Mouse (Mus musculus): Measurements from ENCODE around the gene 4833439L19Rik. TPM values are rescaled to one million over a fixed set of nuclear protein-coding genes. Genes with fewer than 3 reads are reported as not detected.

The 4833439L19Rik gene
- polyA plus RNA-seq, 1 experiment from 2014 or later = 146 TPM

- no peaks in the 10 kb centered on the region for H3K27me3 ChIP-seq (ENCODE audit: insufficient read depth, poor library complexity, severe bottlenecking)
- no peaks in the 10 kb centered on the region for H3K9me3 ChIP-seq
- peaks cover 95% of the 10 kb centered on the region for H3K36me3 ChIP-seq
- no peak overlapping the region for H3K27ac ChIP-seq
- DNase-seq (ENCODE audit: low spot score) = no peak
- H3K4me3 ChIP-seq = no peak overlapping the region
- 96% methylated on average over 3 of the region's 3 CpGs for WGBS
- no peaks in the 10 kb centered on the region for H3K4me1 ChIP-seq
Observed at GRCm38 (mm10) chr13:54556796-54557195, 8.4 kb downstream of the 4833439L19Rik start.

GRCm38 (mm10) chr13:54556176-54556575 is 9.1 kb downstream of the 4833439L19Rik start:
- Histone ChIP-seq H3K9me3 (no peaks in the 10 kb centered on the region), H3K27ac (no peak overlapping the region), H3K4me1 (no peaks in the 10 kb centered on the region), H3K36me3 (peaks cover 95% of the 10 kb centered on the region), H3K4me3 (no peak overlapping the region), H3K27me3 (ENCODE audit: insufficient read depth, poor library complexity, severe bottlenecking) (no peaks in the 10 kb centered on the region)
- WGBS = 92% methylated on average over 9 of the region's 9 CpGs
- no peak for DNase-seq (ENCODE audit: low spot score)

GRCm38 (mm10) chr13:54548036-54548435 is 17.2 kb downstream of the 4833439L19Rik start:
- Histone ChIP-seq H3K9me3 (no peaks in the 10 kb centered on the region), H3K4me3 (no peak overlapping the region), H3K27me3 (ENCODE audit: insufficient read depth, poor library complexity, severe bottlenecking) (no peaks in the 10 kb centered on the region), H3K27ac (no peak overlapping the region), H3K36me3 (peaks cover 64% of the 10 kb centered on the region), H3K4me1 (no peaks in the 10 kb centered on the region)
- 88% methylated on average over 7 of the region's 7 CpGs for WGBS
- no peak for DNase-seq (ENCODE audit: low spot score)

GRCm38 (mm10) chr13:54532134-54532533 is 33.1 kb downstream of the 4833439L19Rik start:
- no peak for DNase-seq (ENCODE audit: low spot score)
- no peaks in the 10 kb centered on the region for H3K4me1 ChIP-seq
- no peaks in the 10 kb centered on the region for H3K27me3 ChIP-seq (ENCODE audit: insufficient read depth, poor library complexity, severe bottlenecking)
- H3K27ac ChIP-seq = no peak overlapping the region
- H3K4me3 ChIP-seq = no peak overlapping the region
- peaks cover 47% of the 10 kb centered on the region for H3K36me3 ChIP-seq
- no peaks in the 10 kb centered on the region for H3K9me3 ChIP-seq

- WGBS = 91% methylated on average over 6 of the region's 6 CpGs
- DNase-seq (ENCODE audit: low spot score) = no peak
- H3K4me1 ChIP-seq = no peaks in the 10 kb centered on the region
- no peaks in the 10 kb centered on the region for H3K27me3 ChIP-seq (ENCODE audit: insufficient read depth, poor library complexity, severe bottlenecking)
- H3K27ac ChIP-seq = no peak overlapping the region
- H3K4me3 ChIP-seq = no peak overlapping the region
- peaks cover 57% of the 10 kb centered on the region for H3K36me3 ChIP-seq
- no peaks in the 10 kb centered on the region for H3K9me3 ChIP-seq
Observed at GRCm38 (mm10) chr13:54527140-54527539, 38.1 kb downstream of the 4833439L19Rik start.

- Histone ChIP-seq H3K4me3 (no peak overlapping the region), H3K36me3 (peaks cover 24% of the 10 kb centered on the region), H3K27ac (no peak overlapping the region), H3K27me3 (ENCODE audit: insufficient read depth, poor library complexity, severe bottlenecking) (no peaks in the 10 kb centered on the region), H3K9me3 (no peaks in the 10 kb centered on the region), H3K4me1 (no peaks in the 10 kb centered on the region)
- no peak for DNase-seq (ENCODE audit: low spot score)
Observed at GRCm38 (mm10) chr13:54521181-54521580, 44.1 kb downstream of the 4833439L19Rik start.

- DNase-seq (ENCODE audit: low spot score) = no peak
- H3K36me3 ChIP-seq = peaks cover 22% of the 10 kb centered on the region
Observed at GRCm38 (mm10) chr13:54520221-54520620, 45.0 kb downstream of the 4833439L19Rik start.

GRCm38 (mm10) chr13:54505920-54506319 is 59.3 kb downstream of the 4833439L19Rik start:
- DNase-seq (ENCODE audit: low spot score) = no peak
- no peaks in the 10 kb centered on the region for H3K36me3 ChIP-seq
- 94% methylated on average over 1 of the region's 1 CpGs for WGBS

More at GRCm38 (mm10) chr13:54520221-54520620, 45.0 kb downstream of the 4833439L19Rik start:
- no peaks in the 10 kb centered on the region for H3K4me1 ChIP-seq
- 90% methylated on average over 4 of the region's 4 CpGs for WGBS
- no peaks in the 10 kb centered on the region for H3K9me3 ChIP-seq
- H3K4me3 ChIP-seq = no peak overlapping the region
- no peak overlapping the region for H3K27ac ChIP-seq
- no peaks in the 10 kb centered on the region for H3K27me3 ChIP-seq (ENCODE audit: insufficient read depth, poor library complexity, severe bottlenecking)

GRCm38 (mm10) chr13:54504611-54505260 is 60.5 kb downstream of the 4833439L19Rik start:
- H3K4me1 ChIP-seq = peaks cover 22% of the 10 kb centered on the region
- DNase-seq (ENCODE audit: low spot score) = no peak
- H3K27me3 ChIP-seq (ENCODE audit: insufficient read depth, poor library complexity, severe bottlenecking) = 0 out of 2 replicates have a peak, but pooled peaks cover 8% of the 10 kb centered on the region
- WGBS = 34% methylated on average over 7 of the region's 7 CpGs
- no peaks in the 10 kb centered on the region for H3K9me3 ChIP-seq
- peak overlapping the region; percentile 91 for H3K27ac ChIP-seq
- no peaks in the 10 kb centered on the region for H3K36me3 ChIP-seq
- peak overlapping the region; percentile 81 for H3K4me3 ChIP-seq

More at GRCm38 (mm10) chr13:54505920-54506319, 59.3 kb downstream of the 4833439L19Rik start:
- H3K27me3 ChIP-seq (ENCODE audit: insufficient read depth, poor library complexity, severe bottlenecking) = 0 out of 2 replicates have a peak, but pooled peaks cover 8% of the 10 kb centered on the region
- no peaks in the 10 kb centered on the region for H3K9me3 ChIP-seq
- H3K4me3 ChIP-seq = no peak overlapping the region
- peaks cover 22% of the 10 kb centered on the region for H3K4me1 ChIP-seq
- no peak overlapping the region for H3K27ac ChIP-seq

GRCm38 (mm10) chr13:54503604-54504521 is 61.4 kb downstream of the 4833439L19Rik start, which contains the start of gene Simc1:
TSS of gene Simc1 (plus strand) at chr13:54503779.
- Histone ChIP-seq H3K27me3 (ENCODE audit: insufficient read depth, poor library complexity, severe bottlenecking) (0 out of 2 replicates have a peak, but pooled peaks cover 8% of the 10 kb centered on the region), H3K4me1 (peaks cover 22% of the 10 kb centered on the region)
- under 1% methylated on average over 105 of the region's 105 CpGs for WGBS

GRCm38 (mm10) chr13:54503278-54503603 is 62.0 kb downstream of the 4833439L19Rik start:
- DNase-seq (ENCODE audit: low spot score) = peak; percentile 80
- no peaks in the 10 kb centered on the region for H3K9me3 ChIP-seq
- H3K4me1 ChIP-seq = peaks cover 22% of the 10 kb centered on the region
- 0 out of 2 replicates have a peak, but pooled peaks cover 8% of the 10 kb centered on the region for H3K27me3 ChIP-seq (ENCODE audit: insufficient read depth, poor library complexity, severe bottlenecking)
- peak overlapping the region; percentile 81 for H3K4me3 ChIP-seq
- peak overlapping the region; percentile 91 for H3K27ac ChIP-seq
- no peaks in the 10 kb centered on the region for H3K36me3 ChIP-seq
- WGBS = 2% methylated on average over 14 of the region's 14 CpGs

More at GRCm38 (mm10) chr13:54503604-54504521, 61.4 kb downstream of the 4833439L19Rik start, which contains the start of gene Simc1:
- Histone ChIP-seq H3K36me3 (no peaks in the 10 kb centered on the region), H3K9me3 (no peaks in the 10 kb centered on the region), H3K27ac (peak within 1 kb of the TSS; percentile 91), H3K4me3 (peak within 1 kb of the TSS; percentile 81)
- DNase-seq (ENCODE audit: low spot score) = peak; percentile 94

GRCm38 (mm10) chr13:54501957-54502690 is 63.1 kb downstream of the 4833439L19Rik start:
- H3K27me3 ChIP-seq (ENCODE audit: insufficient read depth, poor library complexity, severe bottlenecking) = 0 out of 2 replicates have a peak, but pooled peaks cover 8% of the 10 kb centered on the region
- H3K4me1 ChIP-seq = peaks cover 22% of the 10 kb centered on the region
- 59% methylated on average over 3 of the region's 3 CpGs for WGBS
- DNase-seq (ENCODE audit: low spot score) = no peak
- H3K9me3 ChIP-seq = no peaks in the 10 kb centered on the region
- no peaks in the 10 kb centered on the region for H3K36me3 ChIP-seq
- H3K4me3 ChIP-seq = no peak overlapping the region
- no peak overlapping the region for H3K27ac ChIP-seq

All from heart, embryonic 10.5 days (tissue).